Mouse (Mus musculus): Measurements from ENCODE around the gene Selenbp1.
"Not testable (repeated sequence)": the region's sequence is repeated elsewhere in the genome, so short reads cannot be mapped to it uniquely, and the experiment has no call there.

- TF ChIP-seq CTCF (IDR thresholded peaks at IDR 0.05; ENCODE audit: control insufficient read depth, insufficient read depth, insufficient read length); MAX (IDR thresholded peaks at IDR 0.05); CEBPB (IDR thresholded peaks at IDR 0.05; ENCODE audit: low read depth); MYOG (IDR thresholded peaks at IDR 0.05; ENCODE audit: control insufficient read depth, extremely low read depth, insufficient read length); USF1 (IDR thresholded peaks at IDR 0.05; ENCODE audit: low read depth): not testable (repeated sequence)
Measured at GRCm38 (mm10) chr3:94934564-94934963, 1.7 kb downstream of the Selenbp1 start.

Data from C2C12 (cell line).